Mouse (Mus musculus) embryonic facial prominence, embryonic 12.5 days (tissue): Measurements from ENCODE around the gene Apln. TPM values are rescaled to one million over a fixed set of nuclear protein-coding genes. Genes with fewer than 3 reads are reported as not detected.

Experiments
- ATAC-seq: fragments of 200-750 bp; cut with Nextera tagmentation; 2 replicates; pipeline ENCODE4 v1.8.0; 2017; ENCODE audit not compliant: insufficient number of reproducible peaks, insufficient read depth, low FRiP score, low TSS enrichment
- H3K27ac ChIP-seq: fragments of 300-500 bp; sonication (generic); 2 replicates; pipeline ENCODE4 v1.5.1; 2016; ENCODE audit warnings: mild to moderate bottlenecking
- H3K27me3 ChIP-seq: fragments of 300-500 bp; sonication (generic); 2 replicates; pipeline ENCODE4 v1.6.1; 2016; ENCODE audit warnings: mild to moderate bottlenecking, moderate library complexity
- H3K36me3 ChIP-seq: fragments of 300-500 bp; sonication (generic); 2 replicates; pipeline ENCODE4 v1.6.1; 2016; ENCODE audit warnings: mild to moderate bottlenecking
- H3K4me1 ChIP-seq: fragments of 300-500 bp; sonication (generic); 2 replicates; pipeline ENCODE4 v1.6.1; 2016
- H3K4me2 ChIP-seq: fragments of 300-500 bp; sonication (generic); replicated peaks from 2 replicates; pipeline ENCODE4 v1.6.1; 2016; ENCODE audit warnings: mild to moderate bottlenecking, moderate library complexity
- H3K4me3 ChIP-seq: fragments of 300-500 bp; sonication (generic); 2 replicates; pipeline ENCODE4 v1.5.1; 2016; ENCODE audit warnings: mild to moderate bottlenecking
- H3K9ac ChIP-seq: fragments of 300-500 bp; sonication (generic); 2 replicates; pipeline ENCODE4 v1.6.1; 2016; ENCODE audit warnings: mild to moderate bottlenecking, moderate library complexity
- H3K9me3 ChIP-seq: fragments of 300-500 bp; sonication (generic); 2 replicates; pipeline ENCODE4 v1.6.1; 2016; ENCODE audit warnings: mild to moderate bottlenecking, moderate library complexity
- WGBS: fragments of 180-500 bp; shearing (Covaris S2); methylation state at CpG from one replicate; pipeline ENCODE4 v1.1.7; 2016; 5-methylcytosine and 5-hydroxymethylcytosine counted together
- polyA plus RNA-seq: library from polyadenylated mRNA; unstranded; fragments of >200 nt; fragmentation: Nextera tagmentation; extraction: Ambion mirVana; gene quantifications from 2 replicates; pipeline ENCODE4 v1.2.1, GENCODE M21; 2016

Gene Apln
- polyA plus RNA-seq, 1 experiment from 2014 or later: 6.2 TPM

DNA sequence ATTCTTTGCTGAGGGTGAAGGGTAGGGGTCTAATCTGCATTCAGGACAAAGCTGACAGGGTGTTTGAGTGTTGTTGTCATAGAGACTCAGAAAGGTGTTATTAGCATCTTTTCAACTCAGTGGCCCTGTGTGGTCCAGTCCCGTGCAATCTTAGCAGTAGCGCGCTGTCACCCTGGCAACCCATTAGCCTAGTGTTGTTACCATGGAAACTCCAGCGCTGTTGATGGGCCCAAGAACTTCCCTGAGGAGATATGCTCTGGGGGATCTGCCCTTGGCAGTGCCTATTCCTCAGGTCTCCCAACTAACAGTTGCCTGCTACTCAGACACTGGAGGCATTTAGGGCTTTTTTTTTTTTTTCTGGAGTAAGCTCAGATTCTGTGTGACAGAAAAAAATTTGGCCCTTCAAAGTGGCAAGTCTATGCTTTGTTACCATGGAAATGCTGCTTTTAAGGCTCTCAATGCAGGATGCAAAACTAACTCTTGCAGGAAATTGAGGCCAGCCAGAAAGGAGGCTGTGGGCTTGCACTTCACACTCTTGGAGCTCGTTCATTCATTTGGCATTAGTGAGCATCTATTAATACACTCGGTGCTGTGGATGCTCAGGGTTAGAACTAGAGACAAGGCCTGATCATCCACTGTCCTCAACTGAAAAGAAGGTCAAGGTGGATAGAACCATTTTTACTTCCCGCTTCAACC, 17.6 kb downstream of the Apln start:
- H3K9me3 ChIP-seq: no peaks in the 10 kb centered on the region
- peaks cover 4% of the 10 kb centered on the region; the same call in 1 of the 2 replicates for H3K27me3 ChIP-seq
- WGBS: 53% methylated on average over 7 of the region's 7 CpGs
- H3K36me3 ChIP-seq: no peaks in the 10 kb centered on the region
- no peak overlapping the region for H3K4me2 ChIP-seq
- no peak overlapping the region for H3K9ac ChIP-seq
- no peaks in the 10 kb centered on the region for H3K4me1 ChIP-seq
- no peak overlapping the region for H3K27ac ChIP-seq
- 0 out of 2 replicates have a peak, but pooled peaks have one; percentile 35 for ATAC-seq
- H3K4me3 ChIP-seq: no peak overlapping the region

DNA sequence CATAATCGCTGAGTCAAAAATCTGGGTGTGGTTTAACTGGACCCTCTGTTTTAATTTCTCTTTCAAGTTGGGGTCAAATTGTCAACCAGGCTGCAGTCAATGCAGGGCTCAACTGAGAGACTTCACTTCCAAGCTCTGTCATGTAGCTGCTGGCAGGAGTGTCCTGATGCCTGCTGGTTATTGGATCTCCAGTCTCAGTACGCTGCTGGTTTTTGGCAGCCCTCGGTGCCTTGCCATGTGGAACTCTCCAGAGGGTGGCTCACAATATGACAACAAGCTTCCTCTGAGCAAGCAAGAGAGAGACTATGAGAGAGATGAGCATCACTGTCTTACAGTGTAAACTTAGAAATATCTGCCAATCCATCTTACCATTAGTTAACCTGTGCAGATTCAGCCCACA, 23.0 kb downstream of the Apln start:
- no peaks in the 10 kb centered on the region for H3K27me3 ChIP-seq
- no peak for ATAC-seq

DNA sequence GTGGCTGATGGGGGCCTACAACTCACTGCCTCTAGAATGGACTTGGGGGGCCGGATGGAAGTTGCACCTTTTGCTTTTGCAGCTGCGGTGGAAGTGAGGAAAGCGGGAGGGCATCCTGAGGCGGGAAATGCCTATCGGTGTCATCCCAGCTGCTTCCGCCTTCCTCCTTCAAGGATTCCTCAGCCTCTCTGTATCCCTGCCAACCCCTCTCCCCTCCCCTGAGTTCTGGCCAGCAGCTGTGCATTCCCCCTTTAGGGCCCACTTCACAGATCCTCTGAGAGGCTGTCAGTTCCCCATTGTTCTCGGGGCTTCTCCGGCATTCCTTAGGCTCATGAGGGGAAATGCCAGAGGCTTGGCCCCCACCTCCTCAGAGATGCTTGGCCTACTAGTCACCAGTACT, 28.6 kb downstream of the Apln start:
- WGBS: 64% methylated on average over 8 of the region's 8 CpGs
- Histone ChIP-seq H3K4me3 (no peak overlapping the region), H3K27ac (no peak overlapping the region), H3K4me1 (no peaks in the 10 kb centered on the region), H3K4me2 (no peak overlapping the region), H3K9me3 (no peaks in the 10 kb centered on the region), H3K9ac (no peak overlapping the region), H3K27me3 (no peaks in the 10 kb centered on the region), H3K36me3 (no peaks in the 10 kb centered on the region)
- ATAC-seq: 0 out of 2 replicates have a peak, but pooled peaks have one; percentile 15

More for the DNA sequence above, 23.0 kb downstream of the Apln start:
- H3K9ac ChIP-seq: no peak overlapping the region
- H3K27ac ChIP-seq: no peak overlapping the region
- WGBS: 93% methylated on average over 3 of the region's 3 CpGs
- no peaks in the 10 kb centered on the region for H3K9me3 ChIP-seq
- H3K36me3 ChIP-seq: no peaks in the 10 kb centered on the region
- no peak overlapping the region for H3K4me2 ChIP-seq
- no peak overlapping the region for H3K4me3 ChIP-seq
- H3K4me1 ChIP-seq: no peaks in the 10 kb centered on the region

DNA sequence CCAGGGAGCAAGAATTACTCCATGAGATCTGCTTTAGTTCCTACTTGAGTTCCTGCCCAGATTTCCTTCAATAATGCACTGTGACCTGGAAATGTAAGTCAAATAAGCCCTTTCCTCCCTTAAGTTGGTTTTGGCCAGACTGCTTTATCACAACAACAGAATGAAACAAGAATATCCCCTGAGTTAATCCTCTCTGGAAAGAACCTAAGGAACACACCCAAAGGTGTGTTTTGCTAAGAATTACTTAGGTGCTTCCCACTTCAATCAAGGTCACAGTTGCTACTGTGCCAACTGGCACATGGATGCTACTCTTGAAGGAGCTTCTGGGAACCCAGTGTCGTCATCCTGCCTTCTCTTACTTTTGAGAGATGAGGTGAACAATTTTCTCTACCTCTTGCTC, 29.9 kb downstream of the Apln start:
- H3K9ac ChIP-seq: no peak overlapping the region
- H3K27ac ChIP-seq: no peak overlapping the region
- 76% methylated on average over 1 of the region's 1 CpGs for WGBS
- no peak for ATAC-seq
- no peak overlapping the region for H3K4me2 ChIP-seq
- no peaks in the 10 kb centered on the region for H3K27me3 ChIP-seq
- no peaks in the 10 kb centered on the region for H3K9me3 ChIP-seq
- H3K36me3 ChIP-seq: no peaks in the 10 kb centered on the region
- no peaks in the 10 kb centered on the region for H3K4me1 ChIP-seq
- no peak overlapping the region for H3K4me3 ChIP-seq

DNA sequence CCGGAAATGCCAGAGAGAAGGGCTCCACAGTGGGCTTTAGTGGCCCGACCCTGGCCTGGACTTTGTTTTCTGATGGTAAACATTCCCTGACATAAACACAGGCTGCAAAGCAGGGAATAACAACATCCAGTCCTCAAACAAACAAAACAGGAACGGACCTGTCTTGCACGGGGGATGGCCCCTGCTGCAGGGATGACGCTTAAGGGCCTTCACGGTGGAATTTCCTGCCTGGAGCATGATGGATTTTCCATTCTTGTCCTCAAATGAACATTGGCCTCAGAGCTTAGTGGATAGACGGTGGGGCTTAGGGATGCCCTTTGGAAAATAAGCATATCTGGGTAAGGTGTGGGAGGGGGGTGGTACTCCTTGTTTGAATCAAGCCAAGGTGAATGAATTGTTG, 33.5 kb downstream of the Apln start:
- no peaks in the 10 kb centered on the region for H3K27me3 ChIP-seq
- H3K4me3 ChIP-seq: no peak overlapping the region
- H3K9me3 ChIP-seq: no peaks in the 10 kb centered on the region
- H3K27ac ChIP-seq: no peak overlapping the region
- H3K4me2 ChIP-seq: no peak overlapping the region
- WGBS: 79% methylated on average over 7 of the region's 7 CpGs
- ATAC-seq: no peak
- H3K36me3 ChIP-seq: no peaks in the 10 kb centered on the region
- H3K4me1 ChIP-seq: no peaks in the 10 kb centered on the region
- no peak overlapping the region for H3K9ac ChIP-seq

DNA sequence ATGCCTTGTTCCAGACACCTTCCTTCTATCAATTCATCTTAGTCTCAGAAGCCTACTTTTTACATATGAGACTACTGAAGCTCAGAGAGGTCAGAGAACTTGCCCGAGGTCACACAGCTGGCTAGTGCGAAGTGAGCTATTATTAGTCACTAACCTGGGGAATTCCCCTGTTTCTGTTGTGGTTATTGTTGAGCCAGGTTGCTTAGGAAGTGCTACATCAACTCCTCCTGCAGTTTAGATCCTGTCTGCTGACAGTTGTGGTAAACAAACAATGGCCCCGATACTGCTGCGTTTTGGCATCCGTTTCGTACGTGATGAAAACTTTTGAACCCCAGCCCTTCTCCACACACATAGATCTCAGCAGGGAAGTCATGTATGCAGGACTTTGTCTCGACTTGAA, 36.2 kb downstream of the Apln start:
- H3K27me3 ChIP-seq: no peaks in the 10 kb centered on the region
- no peak for ATAC-seq
- WGBS: 89% methylated on average over 8 of the region's 8 CpGs

DNA sequence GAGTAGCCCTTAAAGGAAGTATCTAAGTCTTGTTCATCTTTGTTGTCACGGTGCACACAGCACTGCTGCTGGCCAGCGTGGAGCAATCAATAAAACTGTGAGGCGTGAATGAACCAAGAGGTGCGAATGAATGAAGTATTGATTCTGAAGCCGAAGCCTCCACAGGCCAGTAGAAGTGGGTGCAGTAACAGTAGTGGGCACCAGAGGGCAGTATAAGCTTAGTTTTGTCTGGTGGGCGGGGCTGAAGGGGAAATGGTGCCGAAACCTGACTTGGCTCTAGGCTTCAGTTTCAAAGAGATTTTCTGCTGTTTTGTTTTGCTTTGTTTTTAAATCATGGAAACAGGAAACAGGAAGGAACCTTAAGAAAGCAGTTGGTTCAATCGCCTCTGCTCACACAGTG, 42.0 kb downstream of the Apln start:
- no peak overlapping the region for H3K4me3 ChIP-seq
- H3K27ac ChIP-seq: no peak overlapping the region
- H3K9ac ChIP-seq: no peak overlapping the region
- no peaks in the 10 kb centered on the region for H3K9me3 ChIP-seq
- H3K4me2 ChIP-seq: 0 out of 2 replicates have a peak overlapping the region, but pooled peaks have one; percentile 24
- 15% methylated on average over 8 of the region's 8 CpGs for WGBS
- no peaks in the 10 kb centered on the region for H3K36me3 ChIP-seq
- ATAC-seq: no peak
- no peaks in the 10 kb centered on the region for H3K4me1 ChIP-seq
- no peaks in the 10 kb centered on the region for H3K27me3 ChIP-seq

More for the DNA sequence above, 36.2 kb downstream of the Apln start:
- no peak overlapping the region for H3K4me3 ChIP-seq
- no peak overlapping the region for H3K4me2 ChIP-seq
- H3K27ac ChIP-seq: no peak overlapping the region
- no peaks in the 10 kb centered on the region for H3K36me3 ChIP-seq
- no peaks in the 10 kb centered on the region for H3K9me3 ChIP-seq
- no peak overlapping the region for H3K9ac ChIP-seq
- no peaks in the 10 kb centered on the region for H3K4me1 ChIP-seq

DNA sequence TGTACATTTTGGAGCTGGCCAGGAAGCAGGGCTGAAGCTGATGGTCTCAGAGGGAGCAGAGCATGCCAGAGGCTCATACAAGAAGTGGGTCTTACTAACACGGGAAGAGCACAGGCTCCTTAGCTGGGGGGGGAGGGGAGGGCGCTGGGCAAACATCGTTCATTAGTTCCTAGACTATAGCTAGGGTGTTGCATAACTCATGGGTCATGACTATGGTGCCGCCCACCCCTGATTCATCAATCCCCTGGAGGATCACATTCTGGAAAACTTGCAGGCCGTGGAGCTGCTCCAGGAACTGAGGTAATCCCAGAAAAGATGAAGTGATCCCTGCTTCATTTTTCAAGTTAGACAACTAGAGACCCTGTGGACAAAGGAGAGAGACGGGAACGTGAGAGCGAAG, 46.6 kb downstream of the Apln start:
- no peak overlapping the region for H3K4me3 ChIP-seq
- no peaks in the 10 kb centered on the region for H3K36me3 ChIP-seq
- WGBS: 62% methylated on average over 8 of the region's 8 CpGs
- H3K9ac ChIP-seq: no peak overlapping the region
- no peak overlapping the region for H3K27ac ChIP-seq
- no peaks in the 10 kb centered on the region for H3K9me3 ChIP-seq
- no peaks in the 10 kb centered on the region for H3K27me3 ChIP-seq
- no peak overlapping the region for H3K4me2 ChIP-seq
- ATAC-seq: no peak
- H3K4me1 ChIP-seq: no peaks in the 10 kb centered on the region

DNA sequence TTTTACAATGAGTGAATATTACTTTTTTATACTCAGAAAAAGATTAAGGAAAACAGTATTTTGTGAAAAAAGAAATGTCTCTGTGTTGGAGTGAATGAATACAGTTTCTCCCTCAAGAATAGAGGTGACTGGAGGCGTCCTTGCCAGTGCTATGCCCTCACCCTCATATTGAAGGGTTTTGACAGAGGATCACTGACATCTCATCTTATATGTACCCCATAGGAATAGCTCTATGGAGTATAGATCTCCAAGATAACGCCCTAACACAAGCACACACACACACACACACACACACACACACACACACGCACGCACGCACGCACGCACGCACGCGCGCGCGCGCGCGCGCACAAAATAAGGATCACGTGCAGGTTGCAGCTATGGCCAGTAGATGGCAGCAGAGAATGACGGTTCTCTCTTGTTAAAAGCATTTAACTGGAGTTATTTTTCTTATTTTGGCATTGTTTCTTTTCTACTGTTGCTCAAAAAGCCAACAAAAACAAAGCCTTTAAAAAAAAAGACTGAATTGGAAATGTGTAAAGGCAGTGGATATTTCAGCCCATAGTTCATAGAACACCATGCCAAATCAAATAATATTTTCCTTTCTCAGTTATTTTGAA, 49.5 kb downstream of the Apln start:
- H3K4me1 ChIP-seq: no peaks in the 10 kb centered on the region
- 0 out of 2 replicates have a peak overlapping the region, but pooled peaks have one; percentile 17 for H3K4me3 ChIP-seq
- 19% methylated on average over 19 of the region's 19 CpGs for WGBS
- H3K9ac ChIP-seq: no peak overlapping the region
- no peaks in the 10 kb centered on the region for H3K9me3 ChIP-seq
- ATAC-seq: no peak
- peak overlapping the region; percentile 38 for H3K4me2 ChIP-seq
- no peaks in the 10 kb centered on the region for H3K27me3 ChIP-seq
- H3K27ac ChIP-seq: no peak overlapping the region
- no peaks in the 10 kb centered on the region for H3K36me3 ChIP-seq

DNA sequence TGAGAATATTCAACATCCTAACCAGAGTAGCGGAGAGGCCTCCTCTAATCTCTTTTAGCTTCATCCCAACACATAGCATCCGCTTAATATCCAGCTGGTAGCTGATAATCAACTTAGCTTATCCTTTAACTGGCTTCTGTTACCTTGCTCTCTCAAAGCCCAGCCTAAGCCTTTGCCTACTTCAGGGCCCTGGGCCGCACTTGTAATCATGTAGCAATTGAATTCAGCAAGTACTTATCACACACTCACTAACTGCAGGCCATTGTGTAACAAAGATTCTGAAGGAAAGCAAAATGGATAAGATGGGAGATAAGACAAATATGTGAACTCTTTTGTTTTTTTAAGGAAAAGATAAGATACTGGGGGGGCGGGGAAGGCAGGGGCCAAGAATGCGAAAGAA, 57.6 kb downstream of the Apln start:
- H3K4me2 ChIP-seq: no peak overlapping the region
- H3K9me3 ChIP-seq: no peaks in the 10 kb centered on the region
- no peak overlapping the region for H3K4me3 ChIP-seq
- H3K9ac ChIP-seq: no peak overlapping the region
- no peaks in the 10 kb centered on the region for H3K4me1 ChIP-seq
- ATAC-seq: no peak
- WGBS: 82% methylated on average over 5 of the region's 5 CpGs
- no peaks in the 10 kb centered on the region for H3K27me3 ChIP-seq
- H3K27ac ChIP-seq: no peak overlapping the region
- no peaks in the 10 kb centered on the region for H3K36me3 ChIP-seq

DNA sequence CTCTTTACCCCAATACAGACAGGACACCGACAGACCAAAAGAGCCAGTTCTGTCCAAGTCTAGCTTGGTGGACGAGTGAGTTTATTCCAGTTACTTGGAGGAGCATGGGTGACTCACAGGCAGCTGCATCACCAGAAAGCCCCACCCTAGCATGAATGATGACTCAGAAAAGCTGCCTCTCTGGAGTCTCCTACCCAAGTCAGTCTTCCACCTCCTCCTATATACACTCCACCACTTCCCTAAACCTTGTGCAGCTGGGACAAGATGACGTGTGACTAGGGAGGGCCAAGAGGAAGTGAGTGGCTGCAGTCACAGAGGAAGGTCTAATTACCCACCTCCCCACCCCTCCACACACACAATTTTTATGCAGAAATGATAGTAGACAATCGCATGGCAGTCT, 58.1 kb downstream of the Apln start:
- H3K36me3 ChIP-seq: no peaks in the 10 kb centered on the region

More for the DNA sequence above, 58.1 kb downstream of the Apln start:
- 83% methylated on average over 4 of the region's 4 CpGs for WGBS
- no peak overlapping the region for H3K4me2 ChIP-seq
- no peaks in the 10 kb centered on the region for H3K27me3 ChIP-seq
- no peak overlapping the region for H3K9ac ChIP-seq
- ATAC-seq: no peak
- H3K27ac ChIP-seq: no peak overlapping the region
- no peak overlapping the region for H3K4me3 ChIP-seq
- H3K4me1 ChIP-seq: no peaks in the 10 kb centered on the region
- no peaks in the 10 kb centered on the region for H3K9me3 ChIP-seq
